Mouse (Mus musculus): ENCODE data around the gene Lemd2.

Gene Lemd2

GRCm38 (mm10) chr17:27154881-27155280 lies 49.4 kb downstream of the Lemd2 start:
- DNase-seq, result no peak

- DNase-seq, result no peak
Measured at GRCm38 (mm10) chr17:27154256-27154655, 50.0 kb downstream of the Lemd2 start.

- DNase-seq, result no peak
Measured at GRCm38 (mm10) chr17:27153773-27154193, 50.5 kb downstream of the Lemd2 start.

- DNase-seq, result no peak
Measured at GRCm38 (mm10) chr17:27152976-27153723, 51.1 kb downstream of the Lemd2 start.

- DNase-seq, result peak; percentile 41
Measured at GRCm38 (mm10) chr17:27151411-27151810, 52.9 kb downstream of the Lemd2 start.

GRCm38 (mm10) chr17:27150871-27151270 lies 53.4 kb downstream of the Lemd2 start:
- no peak for DNase-seq

- DNase-seq, result no peak
Measured at GRCm38 (mm10) chr17:27146323-27146923, 57.8 kb downstream of the Lemd2 start.

GRCm38 (mm10) chr17:27144152-27144551 lies 60.1 kb downstream of the Lemd2 start:
- no peak for DNase-seq

GRCm38 (mm10) chr17:27141971-27142450 lies 62.3 kb downstream of the Lemd2 start:
- no peak for DNase-seq

GRCm38 (mm10) chr17:27140262-27140661 lies 64.0 kb downstream of the Lemd2 start:
- no peak for DNase-seq
